Mouse (Mus musculus) liver, embryonic 14.5 days (tissue): Measurements from ENCODE around the gene Tbl1xr1. TPM values are rescaled to one million over a fixed set of nuclear protein-coding genes. Genes with fewer than 3 reads are reported as not detected.

Experiments
- ATAC-seq: fragments of 200-750 bp; cut with Nextera tagmentation; 2 replicates; pipeline ENCODE4 v1.8.0; 2017; ENCODE audit warnings: moderate number of reproducible peaks, mild to moderate bottlenecking, moderate library complexity; ENCODE audit not compliant: insufficient read depth
- DNase-seq, 3 experiments: peaks; one replicate each; pipeline ENCODE4 v3.0.0-alpha.2; 2012 to 2013; ENCODE audit warnings: low read depth in 3 of 3, low spot score in 3 of 3
- H3K27ac ChIP-seq: fragments of 300-500 bp; sonication (generic); 2 replicates; pipeline ENCODE4 v1.5.1; 2014; ENCODE audit warnings: moderate library complexity, mild to moderate bottlenecking, control low read depth, inconsistent platforms
- H3K27me3 ChIP-seq: fragments of 300-500 bp; sonication (generic); 2 replicates; pipeline ENCODE4 v1.6.1; 2014; ENCODE audit warnings: mild to moderate bottlenecking, low read length, moderate library complexity; ENCODE audit not compliant: control insufficient read depth, insufficient read depth
- H3K36me3 ChIP-seq: fragments of 300-500 bp; sonication (generic); replicated peaks from 2 replicates; pipeline ENCODE4 v1.6.1; 2014; ENCODE audit warnings: low read depth; ENCODE audit not compliant: control insufficient read depth, insufficient read depth
- H3K4me1 ChIP-seq, 2 experiments: fragments of 200-500 bp in 1 of 2; fragments of 300-500 bp in 1 of 2; sonication (generic) in 1 of 2; replicated peaks; 2 replicates each; pipeline ENCODE4 v1.6.1; 2012 to 2014; ENCODE audit warnings: antibody characterized with exemption in 1 of 2, inconsistent platforms in 1 of 2, low read length in 1 of 2; ENCODE audit not compliant: control insufficient read depth in 2 of 2, insufficient read depth in 2 of 2
- H3K4me2 ChIP-seq: fragments of 300-500 bp; sonication (generic); 2 replicates; pipeline ENCODE4 v1.6.1; 2014; ENCODE audit warnings: low read depth, mild to moderate bottlenecking, control low read depth, moderate library complexity
- H3K4me3 ChIP-seq, 2 experiments: fragments of 200-500 bp in 1 of 2; fragments of 300-500 bp in 1 of 2; sonication (generic) in 1 of 2; 2 replicates each; pipeline ENCODE4 v1.5.1; 2012 to 2014; ENCODE audit warnings: low read depth in 2 of 2, low read length in 2 of 2, mild to moderate bottlenecking in 2 of 2, control low read depth in 1 of 2, inconsistent platforms in 1 of 2, moderate library complexity in 1 of 2; ENCODE audit not compliant: insufficient read depth in 1 of 2
- H3K9ac ChIP-seq: fragments of 300-500 bp; sonication (generic); replicated peaks from 2 replicates; pipeline ENCODE4 v1.6.1; 2014; ENCODE audit warnings: mild to moderate bottlenecking, control low read depth, moderate library complexity
- H3K9me3 ChIP-seq: fragments of 300-500 bp; sonication (generic); 2 replicates; pipeline ENCODE4 v1.6.1; 2016; ENCODE audit warnings: low read length, mixed read lengths; ENCODE audit not compliant: control insufficient read depth
- CTCF ChIP-seq: IDR thresholded peaks from 2 replicates; pipeline ENCODE4 v1.5.1; 2016; ENCODE audit warnings: antibody characterized with exemption, low read depth, control low read depth
- EP300 ChIP-seq: IDR thresholded peaks from 2 replicates; pipeline ENCODE4 v1.6.1; 2016; ENCODE audit warnings: antibody characterized with exemption, low read depth
- WGBS: fragments of 180-500 bp; shearing (Covaris S2); extraction: QIAGEN DNeasy Blood & Tissue Kit; methylation state at CpG from one replicate; pipeline ENCODE4 v1.1.7; 2014; ENCODE audit not compliant: insufficient replicate concordance; 5-methylcytosine and 5-hydroxymethylcytosine counted together
- polyA plus RNA-seq, 2 experiments: library from polyadenylated mRNA; depleted of rRNA in 1 of 2; stranded (reverse) in 1 of 2; unstranded in 1 of 2; fragments of >200 nt; fragmentation: Nextera tagmentation in 1 of 2; extraction: Ambion mirVana in 1 of 2; gene quantifications; 2 replicates each; pipeline versions ENCODE4 v1.2.1 to v1.2.3; 2012 to 2014

The Tbl1xr1 gene
- polyA plus RNA-seq, 2 experiments, result 6.5 to 6.7 TPM

GRCm38 (mm10) chr3:22190498-22190897 is 114.0 kb downstream of the Tbl1xr1 start:
- TF ChIP-seq EP300 (no peak), CTCF (peak; percentile 20; the same call in 1 of the 2 replicates)
- Histone ChIP-seq H3K36me3 (peaks cover 6% of the 10 kb centered on the region), H3K4me3 (no peak overlapping the region), H3K27me3 (no peaks in the 10 kb centered on the region), H3K4me2 (no peak overlapping the region), H3K9ac (no peak overlapping the region), H3K27ac (no peak overlapping the region), H3K9me3 (no peaks in the 10 kb centered on the region), H3K4me1 (no peaks in the 10 kb centered on the region)
- no peak for ATAC-seq
- DNase-seq, result peak in 1 of 3 experiments; percentile 1

- no peaks in the 10 kb centered on the region for H3K4me1 ChIP-seq
- DNase-seq (no peak), ATAC-seq (no peak)
- H3K36me3 ChIP-seq, result peaks cover 6% of the 10 kb centered on the region
- WGBS, result 85% methylated on average over 5 of the region's 5 CpGs
- no peak overlapping the region for H3K4me2 ChIP-seq
- TF ChIP-seq CTCF (no peak), EP300 (no peak)
- no peak overlapping the region for H3K4me3 ChIP-seq
- H3K27ac ChIP-seq, result no peak overlapping the region
- H3K9me3 ChIP-seq, result no peaks in the 10 kb centered on the region
- no peaks in the 10 kb centered on the region for H3K27me3 ChIP-seq
- H3K9ac ChIP-seq, result no peak overlapping the region
These were observed 116.5 kb downstream of the Tbl1xr1 start for GRCm38 (mm10) chr3:22192931-22193330.

DNA sequence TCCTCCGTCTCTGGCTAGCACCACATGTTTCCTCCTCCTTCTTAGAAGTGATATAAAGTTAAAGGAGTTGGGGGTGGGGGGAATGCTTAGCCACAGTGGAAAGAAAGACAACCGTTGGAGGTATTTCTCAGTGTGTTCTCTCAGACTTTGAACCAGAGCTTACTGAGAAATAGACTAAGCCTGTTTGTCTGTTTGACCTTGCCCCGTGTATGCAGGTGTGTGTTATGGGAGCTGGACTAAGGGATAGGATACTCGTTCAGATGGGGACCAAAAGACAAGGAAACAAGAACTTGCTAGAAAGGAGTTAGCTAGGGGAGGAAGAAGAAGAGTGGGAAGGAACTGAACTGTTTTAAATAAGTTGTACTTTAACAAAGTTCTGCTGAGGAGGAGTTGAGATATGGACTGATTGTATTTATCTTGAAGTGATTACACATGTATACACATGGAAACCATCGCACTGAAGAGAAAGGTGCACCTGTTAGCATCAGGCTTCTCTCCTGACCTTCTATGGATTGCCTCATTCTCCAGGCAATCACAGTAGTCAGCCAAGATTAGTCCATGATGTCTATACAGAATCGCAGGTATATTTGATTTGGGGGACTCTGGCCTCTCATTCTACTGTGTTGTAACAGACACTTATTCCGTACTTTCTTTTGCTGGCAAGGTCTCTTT is 117.9 kb downstream of the Tbl1xr1 start:
- Histone ChIP-seq H3K4me1 (no peaks in the 10 kb centered on the region), H3K9me3 (no peaks in the 10 kb centered on the region), H3K27ac (no peak overlapping the region), H3K4me2 (no peak overlapping the region), H3K4me3 (no peak overlapping the region), H3K27me3 (no peaks in the 10 kb centered on the region), H3K36me3 (peaks cover 6% of the 10 kb centered on the region), H3K9ac (no peak overlapping the region)
- DNase-seq (no peak), ATAC-seq (no peak)
- no peak for TF ChIP-seq CTCF
- TF ChIP-seq EP300, result no peak
- WGBS, result 72% methylated on average over 7 of the region's 7 CpGs

DNA sequence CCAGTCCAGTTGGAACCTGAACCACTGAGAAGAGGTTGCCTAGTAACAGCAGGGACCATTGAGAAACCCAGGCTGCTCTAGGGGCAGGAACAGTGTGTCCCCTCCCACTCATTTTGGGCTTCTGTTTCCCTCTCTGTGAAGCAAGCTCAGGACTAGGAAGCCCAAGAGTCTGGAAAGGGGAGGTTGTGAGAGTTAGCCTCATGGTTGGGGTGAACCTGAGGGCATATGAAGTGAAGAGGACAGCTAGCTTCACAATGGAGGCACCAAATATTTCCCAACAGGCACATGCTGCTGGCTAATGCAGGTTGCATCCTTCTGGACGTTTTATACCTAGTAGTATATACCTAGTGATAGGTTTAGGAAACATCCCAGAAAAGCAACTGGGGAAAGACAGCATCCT is 122.3 kb downstream of the Tbl1xr1 start:
- H3K9me3 ChIP-seq, result no peaks in the 10 kb centered on the region
- H3K36me3 ChIP-seq, result no peaks in the 10 kb centered on the region; the same call in none of the 2 replicates
- no peaks in the 10 kb centered on the region for H3K27me3 ChIP-seq
- 33% methylated on average over 1 of the region's 1 CpGs for WGBS
- H3K4me3 ChIP-seq, result no peak overlapping the region
- DNase-seq (no peak), ATAC-seq (no peak)
- H3K4me2 ChIP-seq, result no peak overlapping the region
- TF ChIP-seq EP300, result no peak
- TF ChIP-seq CTCF, result no peak
- no peak overlapping the region for H3K27ac ChIP-seq
- no peaks in the 10 kb centered on the region for H3K4me1 ChIP-seq
- no peak overlapping the region for H3K9ac ChIP-seq

GRCm38 (mm10) chr3:22204186-22204585 is 127.7 kb downstream of the Tbl1xr1 start:
- 84% methylated on average over 3 of the region's 3 CpGs for WGBS
- TF ChIP-seq EP300, result no peak
- TF ChIP-seq CTCF, result no peak
- Histone ChIP-seq H3K9ac (no peak overlapping the region), H3K9me3 (no peaks in the 10 kb centered on the region), H3K4me2 (no peak overlapping the region), H3K4me3 (no peak overlapping the region), H3K27me3 (no peaks in the 10 kb centered on the region), H3K4me1 (no peaks in the 10 kb centered on the region), H3K36me3 (peaks cover 2% of the 10 kb centered on the region; the same call in 1 of the 2 replicates), H3K27ac (no peak overlapping the region)
- DNase-seq, result no peak
- no peak for ATAC-seq
